Mouse (Mus musculus) spleen, postnatal 10 days (tissue): ENCODE results near the gene Gm20911.
"Not testable (repeated sequence)": the region's sequence is repeated elsewhere in the genome, so short reads cannot be mapped to it uniquely, and the experiment has no call there.

Source experiments
- DNase-seq, 2 experiments: peaks; one replicate each; pipeline ENCODE4 v3.0.0; 2021 to 2022; ENCODE audit warnings: low spot score in 2 of 2

Gm20911 gene

GRCm38 (mm10) chrY:81457707-81458106 is at the start of gene Gm20911:
TSS of gene Gm20911 (plus strand) at chrY:81458007.
- not testable (repeated sequence) for DNase-seq
